In the genomic region with DNA sequence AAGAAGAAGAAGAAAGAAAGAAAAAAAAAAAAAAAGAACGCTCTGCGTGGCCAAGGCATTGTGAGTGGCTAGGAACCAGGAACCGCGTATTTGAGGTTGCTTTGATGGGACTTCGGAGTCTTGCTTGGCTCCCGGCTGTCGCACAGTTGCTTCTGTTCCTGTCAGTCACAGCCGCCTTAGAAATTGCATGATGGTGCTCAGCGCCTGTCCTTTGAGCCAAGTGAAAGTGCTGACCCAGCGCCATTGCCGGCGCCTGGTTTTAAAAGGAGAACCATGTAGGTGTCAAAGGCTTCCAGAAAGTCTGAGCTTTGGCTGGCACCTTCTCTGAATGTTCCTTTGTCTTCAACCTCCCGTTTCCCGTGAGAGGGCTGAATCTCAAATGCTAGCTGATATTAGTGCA, we compare ENCODE assay signal across 8 mouse cellular contexts. TPM values are rescaled to one million over a fixed set of nuclear protein-coding genes. Genes with fewer than 3 reads are reported as not detected.
A peak's percentile ranks its signal among the peaks of the same experiment; 100 is the strongest.
DNase-seq lines count a peak whose midpoint lies in the region; ATAC-seq and TF ChIP-seq lines count a peak whose summit lies in the region.

No protein-coding gene starts in this region.

- peak overlapping the region; percentile 18 for H3K4me3 ChIP-seq in C2C12 (ENCODE audit: insufficient read depth, poor library complexity, severe bottlenecking)
- H3K4me3 ChIP-seq in brown adipose tissue, adult 24 weeks (ENCODE audit: insufficient read depth, low read depth, low read length), result peak overlapping the region; percentile 52
- peak overlapping the region; percentile 75 for H3K4me3 ChIP-seq in forebrain, embryonic 16.5 days (replicated peaks; ENCODE audit: low read length)
- H3K4me3 ChIP-seq in hindbrain, embryonic 15.5 days, result peak overlapping the region; percentile 64
- peak overlapping the region; percentile 49 for H3K4me3 ChIP-seq in stomach, embryonic 14.5 days (ENCODE audit: low read depth, low read length)

- no peak overlapping the region for H3K27ac ChIP-seq in brown adipose tissue, adult 24 weeks (replicated peaks; ENCODE audit: low read depth, low read length)
- H3K27ac ChIP-seq in forebrain, embryonic 16.5 days (ENCODE audit: low read length), result 0 out of 2 replicates have a peak overlapping the region, but pooled peaks have one; percentile 0
- peak overlapping the region; percentile 53 for H3K27ac ChIP-seq in hindbrain, embryonic 15.5 days (replicated peaks)
- no peak overlapping the region for H3K27ac ChIP-seq in stomach, embryonic 14.5 days (ENCODE audit: low read length)

- no peaks in the 10 kb centered on the region for H3K79me3 ChIP-seq in C2C12 (ENCODE audit: low read depth)

- peak overlapping the region; percentile 88 for H3K4me2 ChIP-seq in forebrain, embryonic 16.5 days (ENCODE audit: low read length)
- peak overlapping the region; percentile 85 for H3K4me2 ChIP-seq in hindbrain, embryonic 15.5 days
- peak overlapping the region; percentile 67 for H3K4me2 ChIP-seq in stomach, embryonic 14.5 days (replicated peaks; ENCODE audit: low read depth, low read length)

- peak; percentile 13 for ATAC-seq in forebrain, embryonic 16.5 days
- peak; percentile 19; the same call in 1 of the 2 replicates for ATAC-seq in hindbrain, embryonic 15.5 days (ENCODE audit: low FRiP score, low read depth)
- ATAC-seq in stomach, embryonic 14.5 days (ENCODE audit: insufficient number of reproducible peaks, insufficient read depth, low FRiP score, low read depth), result no peak

- no peaks in the 10 kb centered on the region for H3K9me3 ChIP-seq in forebrain, embryonic 16.5 days (ENCODE audit: control insufficient read depth, low read length)
- H3K9me3 ChIP-seq in hindbrain, embryonic 15.5 days, result no peaks in the 10 kb centered on the region
- no peaks in the 10 kb centered on the region for H3K9me3 ChIP-seq in stomach, embryonic 14.5 days (ENCODE audit: control insufficient read depth, low read depth, low read length)

- no peak overlapping the region for H3ac ChIP-seq in C2C12 (ENCODE audit: control insufficient read depth, insufficient read length, low read depth)

- H3K4me1 ChIP-seq in brown adipose tissue, adult 24 weeks (ENCODE audit: control insufficient read depth, insufficient read depth, insufficient read length, low read length), result peaks cover 7% of the 10 kb centered on the region; the same call in 1 of the 2 replicates
- peaks cover 32% of the 10 kb centered on the region for H3K4me1 ChIP-seq in forebrain, embryonic 16.5 days (replicated peaks; ENCODE audit: control insufficient read depth, insufficient read depth, low read length)
- H3K4me1 ChIP-seq in hindbrain, embryonic 15.5 days (replicated peaks), result peaks cover 25% of the 10 kb centered on the region
- peaks cover 5% of the 10 kb centered on the region; the same call in 1 of the 2 replicates for H3K4me1 ChIP-seq in stomach, embryonic 14.5 days (ENCODE audit: control insufficient read depth, insufficient read depth, low read length)

- no peaks in the 10 kb centered on the region for H3K79me2 ChIP-seq in C2C12 (ENCODE audit: control insufficient read depth, insufficient read depth)

- no peak for TF ChIP-seq CTCF in C2C12 (IDR thresholded peaks at IDR 0.05; ENCODE audit: control insufficient read depth, insufficient read depth, insufficient read length)

- H3K27me3 ChIP-seq in C2C12 (ENCODE audit: control insufficient read depth, insufficient read depth, insufficient read length), result no peaks in the 10 kb centered on the region
- H3K27me3 ChIP-seq in forebrain, embryonic 16.5 days (replicated peaks; ENCODE audit: control insufficient read depth, insufficient read depth, low read length), result no peaks in the 10 kb centered on the region
- no peaks in the 10 kb centered on the region for H3K27me3 ChIP-seq in hindbrain, embryonic 15.5 days
- peaks cover 9% of the 10 kb centered on the region; the same call in 1 of the 2 replicates for H3K27me3 ChIP-seq in stomach, embryonic 14.5 days (ENCODE audit: control insufficient read depth, insufficient read depth, low read length)

- DNase-seq in left cerebral cortex, adult 11 months (ENCODE audit: low spot score), result peak; percentile 31
- peak; percentile 26 for DNase-seq in lung, postnatal 10 days
- no peak for DNase-seq in thymus, postnatal 14 days

- under 1% methylated on average over 14 of the region's 14 CpGs for WGBS in forebrain, embryonic 16.5 days
- under 1% methylated on average over 14 of the region's 14 CpGs for WGBS in hindbrain, embryonic 15.5 days
- 2% methylated on average over 14 of the region's 14 CpGs for WGBS in stomach, embryonic 14.5 days

- H3K9ac ChIP-seq in forebrain, embryonic 16.5 days (replicated peaks; ENCODE audit: low read depth, low read length), result peak overlapping the region; percentile 72
- H3K9ac ChIP-seq in hindbrain, embryonic 15.5 days, result peak overlapping the region; percentile 39
- 0 out of 2 replicates have a peak overlapping the region, but pooled peaks have one; percentile 21 for H3K9ac ChIP-seq in stomach, embryonic 14.5 days (replicated peaks; ENCODE audit: low read depth, low read length)

- no peaks in the 10 kb centered on the region for H3K36me3 ChIP-seq in C2C12 (ENCODE audit: control insufficient read depth, insufficient read depth)
- no peaks in the 10 kb centered on the region for H3K36me3 ChIP-seq in forebrain, embryonic 16.5 days (ENCODE audit: control insufficient read depth, insufficient read depth)
- no peaks in the 10 kb centered on the region for H3K36me3 ChIP-seq in hindbrain, embryonic 15.5 days
- H3K36me3 ChIP-seq in stomach, embryonic 14.5 days (ENCODE audit: control insufficient read depth, insufficient read depth, low read length), result no peaks in the 10 kb centered on the region

TF ChIP-seq in C2C12, 6 proteins besides CTCF, POLR2A, EP300 and RAD21:
- TF ChIP-seq MYOG (IDR thresholded peaks at IDR 0.05; ENCODE audit: control insufficient read depth, extremely low read depth, insufficient read length) (no peak), CEBPB (IDR thresholded peaks at IDR 0.05; ENCODE audit: low read depth) (no peak), MYOD1 (IDR thresholded peaks at IDR 0.05; ENCODE audit: control insufficient read depth, insufficient read length, low read depth) (peak; percentile 78), MAX (IDR thresholded peaks at IDR 0.05) (no peak), FOSL1 (IDR thresholded peaks at IDR 0.05; ENCODE audit: insufficient read depth, low read length, poor library complexity, severe bottlenecking) (no peak), USF1 (IDR thresholded peaks at IDR 0.05; ENCODE audit: low read depth) (no peak)

RNA-seq across cellular contexts. Expression of gene Fam84a, which starts 0.6 kb away (rescaled TPM):
- 0.76 TPM for polyA plus RNA-seq in C2C12 (2012; fragmentation: generic; extraction: Trizol)
- not detected in 2 replicates for polyA plus RNA-seq in brown adipose tissue, adult 24 weeks (2012; ENCODE audit: insufficient read depth, insufficient read length, missing spikeins)
- 88.9 and 105 TPM in 2 replicates for polyA plus RNA-seq in forebrain, embryonic 16.5 days (2015; fragmentation: Nextera tagmentation; extraction: Ambion mirVana)
- polyA plus RNA-seq in hindbrain, embryonic 15.5 days (2015; fragmentation: Nextera tagmentation; extraction: Ambion mirVana), result 69.2 and 87.8 TPM in 2 replicates
- polyA plus RNA-seq in stomach, embryonic 14.5 days (2014; fragmentation: Nextera tagmentation; extraction: Ambion mirVana), result 28.3 and 30.9 TPM in 2 replicates

Comparison
In these comparisons a context has a peak if more than half of its experiments do, and no peak if none do; other contexts are left out.
1. H3K4me3 ChIP-seq: peak in every context shown above with its lines; median percentile 75 in forebrain, embryonic 16.5 days; 64 in hindbrain, embryonic 15.5 days; 52 in brown adipose tissue, adult 24 weeks; 49 in stomach, embryonic 14.5 days; 18 in C2C12.
2. H3K27ac ChIP-seq: peak in forebrain, embryonic 16.5 days (single experiment) and hindbrain, embryonic 15.5 days (single experiment); none in brown adipose tissue, adult 24 weeks (single experiment) and stomach, embryonic 14.5 days (single experiment).
3. H3K9ac ChIP-seq: peak in every context shown above with its lines; median percentile 72 in forebrain, embryonic 16.5 days; 39 in hindbrain, embryonic 15.5 days; 21 in stomach, embryonic 14.5 days.
4. RNA of gene Fam84a, which starts 0.6 kb away (polyA plus RNA-seq): 88.9 to 105 TPM in forebrain, embryonic 16.5 days, 69.2 to 87.8 TPM in hindbrain, embryonic 15.5 days and 28.3 to 30.9 TPM in stomach, embryonic 14.5 days; 0.76 TPM in C2C12 (single experiment) and not detected in brown adipose tissue, adult 24 weeks; every median in the first group is over 10 times any median in the second.
5. Peak in every context shown above with its lines, with median percentiles within 50 percentile points of each other: H3K4me2 ChIP-seq.